Mouse (Mus musculus): ENCODE measurements around the gene Usp5.
"Not testable (repeated sequence)": the region's sequence is repeated elsewhere in the genome, so short reads cannot be mapped to it uniquely, and the experiment has no call there.

The Usp5 gene

DNA sequence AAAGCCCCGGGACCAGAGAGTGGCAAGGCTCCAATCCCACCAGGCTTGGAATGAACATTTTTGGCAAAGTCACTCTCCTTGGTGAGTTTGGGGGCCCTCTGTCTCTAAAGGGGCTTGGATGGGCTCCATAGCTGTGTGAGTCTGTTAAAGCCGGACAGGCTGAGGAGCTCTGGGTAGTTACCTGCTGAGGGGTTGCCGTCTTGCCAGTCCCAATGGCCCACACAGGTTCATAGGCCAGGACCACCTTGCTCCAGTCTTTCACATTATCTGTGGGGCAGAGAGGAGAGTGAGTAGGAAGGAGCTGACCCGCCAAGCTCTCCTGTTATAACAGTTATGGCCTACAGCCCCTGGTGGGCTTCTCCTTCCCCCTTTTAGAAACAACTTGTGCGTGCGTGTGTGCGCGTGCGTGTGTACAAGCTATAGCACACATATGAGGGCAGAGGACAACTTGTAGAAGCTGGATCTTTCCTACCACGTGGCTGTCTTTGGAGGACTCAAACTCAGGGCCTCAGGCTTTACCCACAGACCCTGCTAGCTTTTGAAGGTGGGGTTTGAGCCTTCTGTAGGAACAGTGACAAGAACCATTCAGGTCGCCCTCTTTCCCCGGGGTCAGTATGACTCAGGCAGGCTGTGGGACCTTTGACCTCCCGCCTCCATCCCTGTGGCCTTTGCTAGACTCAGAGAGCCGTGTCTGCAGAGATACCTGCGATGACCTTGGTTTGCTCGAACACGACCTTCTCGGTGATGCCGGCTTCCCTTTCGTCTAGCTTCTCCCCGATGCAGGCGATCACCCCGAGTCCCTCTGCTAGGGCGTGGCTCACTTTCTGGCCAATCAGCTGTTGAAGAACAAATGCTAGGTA, 17.4 kb downstream of the Usp5 start:
- in situ Hi-C loops (cut with MboI, MseI) = no loop called here

- in situ Hi-C loops (cut with MboI, MseI) = no loop called here
Observed at GRCm38 (mm10) chr6:124811403-124811665, 17.9 kb downstream of the Usp5 start.

GRCm38 (mm10) chr6:124810566-124811402, 18.5 kb downstream of the Usp5 start:
- in situ Hi-C loops (cut with MboI, MseI) = not testable (repeated sequence)

DNA sequence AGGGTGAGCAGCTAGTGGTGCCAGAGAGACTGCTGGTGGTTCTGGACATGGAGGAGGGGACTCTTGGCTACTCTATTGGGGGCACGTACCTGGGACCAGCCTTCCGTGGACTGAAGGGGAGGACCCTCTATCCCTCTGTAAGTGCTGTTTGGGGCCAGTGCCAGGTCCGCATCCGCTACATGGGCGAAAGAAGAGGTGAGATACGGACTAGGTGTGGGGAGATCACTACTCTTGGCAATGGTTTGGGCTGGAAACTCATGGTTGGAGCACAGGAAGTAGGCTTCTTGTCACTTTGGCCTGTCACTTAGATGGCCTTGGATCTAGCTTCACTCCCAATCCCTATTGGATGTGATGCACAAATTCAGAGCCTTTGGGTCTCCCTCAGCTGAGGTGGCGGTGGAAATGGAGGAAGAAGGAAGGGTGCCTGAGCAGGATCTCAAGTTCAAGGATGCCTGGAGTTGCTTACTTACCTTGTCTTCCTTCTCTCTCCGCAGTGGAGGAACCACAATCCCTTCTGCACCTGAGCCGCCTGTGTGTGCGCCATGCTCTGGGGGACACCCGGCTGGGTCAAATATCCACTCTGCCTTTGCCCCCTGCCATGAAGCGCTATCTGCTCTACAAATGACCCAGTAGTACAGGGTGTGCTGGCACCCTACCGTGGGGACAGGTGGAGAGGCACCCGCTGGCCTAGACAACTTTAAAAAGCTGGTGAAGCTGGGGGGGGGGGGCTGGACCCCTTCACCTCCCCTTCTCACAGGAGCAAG, 19.3 kb downstream of the Usp5 start:
- in situ Hi-C loops (cut with MboI, MseI) = no loop called here

DNA sequence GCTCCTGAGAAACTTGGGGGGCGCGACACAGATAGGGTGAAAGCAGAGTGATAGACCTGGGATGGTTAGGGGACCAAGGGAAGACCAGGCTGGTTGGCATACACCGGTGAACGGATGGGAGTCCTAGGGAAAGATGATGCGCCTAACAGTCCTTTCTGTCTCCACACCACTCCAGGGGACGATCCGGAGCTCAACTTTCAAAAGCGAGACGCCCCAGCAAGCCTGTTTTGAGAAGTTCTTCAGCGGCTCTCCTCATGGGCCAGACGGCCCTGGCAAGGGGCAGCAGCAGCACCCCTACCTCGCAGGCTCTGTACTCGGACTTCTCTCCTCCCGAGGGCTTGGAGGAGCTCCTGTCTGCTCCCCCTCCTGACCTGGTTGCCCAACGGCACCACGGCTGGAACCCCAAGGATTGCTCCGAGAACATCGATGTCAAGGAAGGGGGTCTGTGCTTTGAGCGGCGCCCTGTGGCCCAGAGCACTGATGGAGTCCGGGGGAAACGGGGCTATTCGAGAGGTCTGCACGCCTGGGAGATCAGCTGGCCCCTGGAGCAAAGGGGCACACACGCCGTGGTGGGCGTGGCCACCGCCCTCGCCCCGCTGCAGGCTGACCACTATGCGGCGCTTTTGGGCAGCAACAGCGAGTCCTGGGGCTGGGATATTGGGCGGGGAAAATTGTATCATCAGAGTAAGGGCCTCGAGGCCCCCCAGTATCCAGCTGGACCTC, 20.1 kb downstream of the Usp5 start:
- in situ Hi-C loops (cut with MboI, MseI) = no loop called here

- in situ Hi-C loops (cut with MboI, MseI) = no loop called here
Observed at GRCm38 (mm10) chr6:124808358-124809012, 20.8 kb downstream of the Usp5 start, which contains the start of gene Spsb2. Gene Spsb2, plus strand, starts transcription at chr6:124808661.

- in situ Hi-C loops (cut with MboI, MseI) = no loop called here
Observed at GRCm38 (mm10) chr6:124807986-124808357, 21.3 kb downstream of the Usp5 start.

DNA sequence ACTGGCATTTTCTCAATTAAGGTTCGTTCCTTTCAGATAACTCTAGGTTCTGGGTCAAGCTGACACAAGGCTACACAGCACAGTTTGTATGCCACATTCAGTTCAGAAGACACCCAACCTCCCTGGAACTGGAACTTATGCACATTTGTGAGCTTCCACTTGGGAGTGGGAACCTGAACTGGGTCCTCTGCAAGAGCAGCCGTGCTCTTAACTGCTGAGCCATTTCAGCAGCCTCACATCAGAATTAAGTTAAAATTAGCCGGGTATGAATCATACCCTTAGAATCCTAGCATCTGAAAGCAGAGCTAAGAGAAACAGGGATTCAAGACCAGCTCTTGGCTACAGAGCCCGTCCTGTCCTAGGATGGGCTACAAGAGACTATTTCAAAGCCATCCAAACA, 21.9 kb downstream of the Usp5 start:
- in situ Hi-C loops (cut with MboI, MseI) = no loop called here

GRCm38 (mm10) chr6:124806446-124807140, 22.7 kb downstream of the Usp5 start:
- in situ Hi-C loops (cut with MboI, MseI) = no loop called here

DNA sequence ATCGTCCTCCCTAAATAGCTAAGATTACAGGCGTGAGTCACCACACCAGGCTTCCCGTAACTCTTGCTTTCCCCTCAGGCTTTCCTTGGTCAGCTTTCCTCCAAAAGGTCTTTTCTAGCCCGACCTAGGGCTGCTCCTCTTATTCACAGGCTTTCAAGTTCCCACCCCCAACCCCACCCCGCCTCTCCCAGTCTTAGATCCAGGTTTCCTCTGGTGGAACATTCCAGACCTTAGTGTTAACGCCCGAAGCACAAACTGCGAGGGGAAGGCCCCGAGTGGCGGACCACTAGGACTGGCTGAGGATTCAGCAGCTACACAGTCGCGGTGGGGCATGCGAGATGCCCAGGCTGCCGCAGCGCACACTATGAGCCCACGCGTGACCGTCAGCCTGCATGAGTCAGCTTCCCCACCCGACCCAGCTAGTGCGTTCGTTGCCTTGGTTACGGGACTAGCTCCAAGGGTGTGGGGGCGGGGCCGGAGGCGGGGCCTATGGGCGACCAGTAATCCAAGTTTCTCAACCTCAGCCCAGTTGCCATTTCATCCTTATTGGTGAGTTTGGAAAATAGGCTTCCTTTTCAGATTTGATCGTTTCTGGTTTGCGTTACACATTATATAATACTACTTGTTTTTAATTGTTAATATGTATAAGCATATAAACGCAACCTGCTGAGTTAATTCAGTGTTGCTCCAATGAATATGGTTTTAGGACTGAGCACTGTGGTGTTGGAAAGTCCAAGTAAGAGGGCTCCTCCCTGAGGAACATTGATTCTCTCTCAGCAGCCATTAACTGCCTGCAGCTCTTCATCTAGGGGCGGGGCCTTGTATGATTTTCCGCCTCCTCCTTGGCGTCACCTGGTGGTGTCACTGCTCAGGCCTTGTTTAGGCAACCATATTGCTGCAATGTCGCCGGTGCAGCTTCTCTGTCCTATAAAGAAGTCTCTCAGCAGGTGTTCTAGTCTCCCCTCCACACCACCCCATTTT, 23.7 kb downstream of the Usp5 start:
- in situ Hi-C loops (cut with MboI, MseI) = no loop called here

DNA sequence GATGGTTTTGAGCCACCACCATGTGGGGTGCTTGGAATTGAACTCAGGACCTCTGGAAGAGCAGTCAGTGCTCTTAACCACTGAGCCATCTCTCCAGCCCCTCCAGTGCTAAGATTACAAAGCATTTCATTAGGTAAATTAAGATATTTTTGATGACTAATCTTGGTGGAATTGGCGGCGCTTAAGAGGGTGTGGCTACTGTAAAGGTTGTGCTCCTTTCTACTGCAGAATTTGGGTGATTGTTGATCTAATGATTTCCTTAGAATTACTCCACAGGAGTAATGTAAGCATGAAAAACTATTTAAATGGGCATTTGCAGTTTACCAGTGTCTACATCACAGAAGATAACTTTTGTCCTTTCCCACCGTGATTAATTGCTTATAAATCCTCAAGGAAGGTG, 24.9 kb downstream of the Usp5 start:
- in situ Hi-C loops (cut with MboI, MseI) = no loop called here

GRCm38 (mm10) chr6:124803691-124804090, 25.6 kb downstream of the Usp5 start:
- in situ Hi-C loops (cut with MboI, MseI) = not testable (repeated sequence)

GRCm38 (mm10) chr6:124803061-124803460, 26.2 kb downstream of the Usp5 start:
- in situ Hi-C loops (cut with MboI, MseI) = no loop called here

GRCm38 (mm10) chr6:124802400-124802799, 26.9 kb downstream of the Usp5 start:
- in situ Hi-C loops (cut with MboI, MseI) = not testable (repeated sequence)

DNA sequence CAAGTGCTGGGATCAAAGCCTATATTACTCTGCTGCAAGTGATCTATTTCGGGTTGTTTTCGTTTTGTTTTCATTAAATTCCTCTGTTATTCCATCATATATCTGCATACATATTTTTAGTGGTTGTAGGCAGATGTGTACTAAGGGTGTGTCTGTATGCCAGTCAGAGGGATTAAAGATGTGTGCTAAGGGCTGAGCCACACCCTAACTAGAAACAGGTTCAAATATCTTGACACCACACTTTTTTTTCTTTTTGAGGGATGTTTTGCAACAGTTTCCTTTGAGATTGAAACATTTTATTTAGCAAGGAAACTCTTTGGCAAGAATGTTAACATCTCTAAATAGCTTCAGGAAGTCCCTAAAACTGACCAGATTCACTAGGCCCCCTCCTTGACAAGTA, 33.1 kb downstream of the Usp5 start:
- in situ Hi-C loops (cut with MboI, MseI) = loop anchor here in 1 of 2 experiments (25.0 kb wide), 1 partner anchor 759 kb away; no protein-coding TSS in a partner anchor

DNA sequence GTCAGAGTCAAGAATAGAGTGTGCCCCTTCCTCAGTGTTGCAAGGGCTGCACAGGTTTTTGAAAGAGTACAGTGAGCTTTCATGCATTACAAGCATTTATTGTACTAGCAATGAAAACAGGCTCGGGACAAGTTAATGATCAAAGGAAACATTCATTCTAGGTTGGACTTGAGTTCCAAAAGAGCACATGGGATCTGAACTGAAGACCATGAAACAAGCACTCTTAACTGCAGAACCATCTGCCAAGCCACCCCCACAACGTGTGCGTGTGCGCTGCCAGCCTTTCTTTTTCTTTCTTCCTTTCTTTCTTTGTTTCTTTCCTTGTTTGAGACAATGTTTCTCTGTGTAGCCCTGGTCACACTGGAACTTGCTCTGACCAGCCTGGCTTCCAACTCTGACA, 33.5 kb downstream of the Usp5 start:
- in situ Hi-C loops (cut with MboI, MseI) = loop anchor here in 1 of 2 experiments (25.0 kb wide), 1 partner anchor 758 kb away; no protein-coding TSS in a partner anchor

DNA sequence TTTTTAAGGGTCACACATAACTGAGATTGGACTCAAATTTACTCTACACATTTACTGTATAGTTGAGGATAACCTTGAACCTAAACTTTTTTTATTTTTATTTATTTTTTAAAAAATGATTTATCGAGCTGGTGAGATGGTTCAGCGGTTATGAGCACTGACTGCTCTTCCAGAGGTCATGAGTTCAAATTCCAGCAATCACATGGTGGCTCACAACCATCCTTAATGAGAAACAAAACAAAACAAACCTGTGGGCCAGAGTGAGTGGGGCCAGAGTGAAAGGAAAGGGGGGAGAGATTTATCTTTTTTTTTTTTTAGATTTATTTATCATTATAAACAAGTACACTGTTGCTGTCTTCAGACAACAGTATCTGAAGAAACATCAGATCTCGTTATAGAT, 37.4 kb downstream of the Usp5 start:
- in situ Hi-C loops (cut with MboI, MseI) = loop anchor here in 1 of 2 experiments (25.0 kb wide), 1 partner anchor 755 kb away; no protein-coding TSS in a partner anchor

DNA sequence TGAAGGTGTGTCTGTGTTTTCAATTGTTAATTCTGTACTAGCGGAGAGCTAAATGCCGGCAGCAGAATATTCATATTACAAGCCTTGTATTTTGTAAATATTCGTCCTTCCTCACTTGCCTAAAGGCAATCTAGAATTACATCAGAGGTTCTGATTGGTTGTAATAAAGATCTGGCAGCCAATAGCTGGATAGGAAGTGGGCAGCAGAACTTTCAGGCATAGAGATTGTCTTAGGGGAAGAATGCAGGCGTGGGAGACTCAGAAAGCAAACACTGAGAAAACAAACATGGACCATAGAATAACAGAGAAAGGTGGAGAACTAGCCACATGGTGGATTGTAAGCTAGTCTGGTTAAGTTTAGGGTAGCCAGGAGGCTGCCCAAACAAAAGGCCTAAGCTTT, 39.2 kb downstream of the Usp5 start:
- in situ Hi-C loops (cut with MboI, MseI) = loop anchor here in 1 of 2 experiments (25.0 kb wide), 1 partner anchor 753 kb away; no protein-coding TSS in a partner anchor

DNA sequence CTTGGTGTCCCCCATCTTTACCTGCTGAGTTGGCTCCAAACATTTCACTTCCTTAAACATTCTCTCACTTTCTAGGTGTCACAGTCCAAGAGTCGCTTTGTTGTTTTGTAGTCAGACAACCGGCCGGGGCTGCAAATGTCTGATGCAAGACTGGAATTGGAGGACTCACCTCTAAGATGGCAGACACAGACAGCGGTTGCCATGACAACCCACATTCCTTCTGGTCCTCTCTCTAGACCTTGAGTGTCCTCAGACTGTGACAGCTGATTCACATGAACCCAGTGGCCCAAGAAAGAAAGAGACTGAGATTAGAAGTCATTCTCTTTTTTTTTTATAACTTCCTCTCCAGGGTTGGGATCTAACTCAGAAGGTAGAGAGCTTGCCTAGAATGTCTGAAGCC, 39.8 kb downstream of the Usp5 start:
- in situ Hi-C loops (cut with MboI, MseI) = loop anchor here in 1 of 2 experiments (25.0 kb wide), 1 partner anchor 752 kb away; no protein-coding TSS in a partner anchor
